Mouse (Mus musculus): ENCODE measurements around the gene Fam114a2. TPM values are rescaled to one million over a fixed set of nuclear protein-coding genes. Genes with fewer than 3 reads are reported as not detected.

Fam114a2 gene
- 1.5 and 2.9 TPM in 2 replicates for polyA plus RNA-seq (2012; ENCODE audit: low replicate concordance)

DNA sequence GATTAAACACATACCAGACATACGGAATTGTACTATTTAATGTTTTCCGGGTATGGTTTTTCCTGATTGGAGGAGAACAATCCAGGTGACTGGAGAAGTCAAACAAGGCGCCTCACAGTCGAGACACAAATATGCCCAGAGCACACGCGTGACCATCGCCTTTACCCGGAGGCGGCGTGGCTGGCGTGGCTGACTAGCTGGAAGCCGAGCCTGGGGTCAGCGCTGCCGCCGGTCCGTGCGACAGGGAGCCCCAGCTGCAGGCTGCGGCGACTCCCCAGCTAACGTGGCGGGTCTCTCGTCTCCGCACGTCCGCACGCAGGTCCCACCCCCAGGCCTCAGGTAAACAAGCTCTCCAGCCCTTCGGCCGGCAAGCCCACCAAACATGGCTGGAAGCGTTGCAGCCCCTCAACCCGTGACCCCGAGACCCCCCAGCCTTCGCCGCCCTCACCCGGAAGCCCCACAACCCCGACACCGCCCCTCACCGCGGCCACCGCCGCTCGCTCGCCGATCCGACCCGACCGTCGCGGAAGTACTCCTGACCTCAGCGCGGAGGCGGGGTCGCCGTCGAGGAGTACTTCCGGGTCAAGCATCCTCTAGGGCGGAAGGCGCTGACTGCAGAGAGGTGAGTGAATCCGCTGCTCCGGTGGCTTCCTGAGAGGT is at the start of gene Fam114a2, which contains the start of gene Mfap3:
Fam114a2 (minus strand) TSS at position 527 of the 660 bp plus-strand sequence.
Mfap3 (plus strand) TSS at position 574 of the 660 bp plus-strand sequence.

Other genes starting within 250 kb of the Fam114a2 start
- gene Mfap3, start within 50 bp of the Fam114a2 start, polyA plus RNA-seq (2012; ENCODE audit: low replicate concordance): 1.7 and 2.3 TPM in 2 replicates
- 10.8 and 20.3 TPM in 2 replicates for gene Galnt10, start 126.8 kb upstream of the Fam114a2 start, polyA plus RNA-seq (2012; ENCODE audit: low replicate concordance)

All from hematopoietic multipotent progenitor cell, adult 10-12 weeks (in vitro differentiated cells).